Mouse (Mus musculus) midbrain, embryonic 11.5 days (tissue): Measurements from ENCODE around the gene Nup210l. TPM values are rescaled to one million over a fixed set of nuclear protein-coding genes. Genes with fewer than 3 reads are reported as not detected.

Source experiments
- ATAC-seq: fragments of 200-750 bp; cut with Nextera tagmentation; 2 replicates; pipeline ENCODE4 v1.8.0; 2017; ENCODE audit warnings: moderate TSS enrichment, moderate library complexity; ENCODE audit not compliant: low FRiP score
- DNase-seq: peaks from one replicate; pipeline ENCODE4 v3.0.0; 2015; ENCODE audit warnings: low spot score; ENCODE audit errors: missing footprints
- H3K27ac ChIP-seq: fragments of 300-500 bp; sonication (generic); 2 replicates; pipeline ENCODE4 v1.5.1; 2014; ENCODE audit warnings: low read depth, low read length
- H3K27me3 ChIP-seq: fragments of 300-500 bp; sonication (generic); 2 replicates; pipeline ENCODE4 v1.6.1; 2014; ENCODE audit warnings: mild to moderate bottlenecking, low read length, moderate library complexity, mixed read lengths; ENCODE audit not compliant: control insufficient read depth, insufficient read depth
- H3K36me3 ChIP-seq: fragments of 300-500 bp; sonication (generic); 2 replicates; pipeline ENCODE4 v1.6.1; 2014; ENCODE audit warnings: mild to moderate bottlenecking, low read length, moderate library complexity, mixed read lengths; ENCODE audit not compliant: control insufficient read depth, insufficient read depth
- H3K4me1 ChIP-seq: fragments of 300-500 bp; sonication (generic); 2 replicates; pipeline ENCODE4 v1.6.1; 2014; ENCODE audit warnings: low read length; ENCODE audit not compliant: control insufficient read depth, insufficient read depth
- H3K4me2 ChIP-seq: fragments of 300-500 bp; sonication (generic); 2 replicates; pipeline ENCODE4 v1.6.1; 2014; ENCODE audit warnings: mild to moderate bottlenecking, moderate library complexity
- H3K4me3 ChIP-seq: fragments of 300-500 bp; sonication (generic); 2 replicates; pipeline ENCODE4 v1.5.1; 2014; ENCODE audit warnings: low read depth, low read length
- H3K9ac ChIP-seq: fragments of 300-500 bp; sonication (generic); 2 replicates; pipeline ENCODE4 v1.6.1; 2014; ENCODE audit warnings: low read length
- H3K9me3 ChIP-seq: fragments of 300-500 bp; sonication (generic); 2 replicates; pipeline ENCODE4 v1.6.1; 2016; ENCODE audit warnings: low read length; ENCODE audit not compliant: control insufficient read depth
- WGBS: fragments of 180-500 bp; shearing (Covaris S2); extraction: QIAGEN DNeasy Blood & Tissue Kit; methylation state at CpG from one replicate; pipeline ENCODE4 v1.1.7; 2014; 5-methylcytosine and 5-hydroxymethylcytosine counted together
- polyA plus RNA-seq: library from polyadenylated mRNA; unstranded; fragments of >200 nt; fragmentation: Nextera tagmentation; extraction: Ambion mirVana; gene quantifications from 2 replicates; pipeline ENCODE4 v1.2.1, GENCODE M21; 2014

Gene Nup210l
- polyA plus RNA-seq, 1 experiment from 2014 or later = 0.60 TPM

- no peaks in the 10 kb centered on the region for H3K36me3 ChIP-seq
- no peak overlapping the region for H3K4me3 ChIP-seq
- DNase-seq (peak; percentile 70), ATAC-seq (no peak)
- H3K9me3 ChIP-seq = no peaks in the 10 kb centered on the region
- no peaks in the 10 kb centered on the region for H3K27me3 ChIP-seq
- peaks cover 6% of the 10 kb centered on the region for H3K4me1 ChIP-seq
- 92% methylated on average over 2 of the region's 2 CpGs for WGBS
- no peak overlapping the region for H3K4me2 ChIP-seq
- H3K9ac ChIP-seq = no peak overlapping the region
- H3K27ac ChIP-seq = no peak overlapping the region
Measured at GRCm38 (mm10) chr3:90241251-90241650, 137.3 kb downstream of the Nup210l start.

- H3K27me3 ChIP-seq = no peaks in the 10 kb centered on the region
- no peak overlapping the region for H3K4me3 ChIP-seq
- no peaks in the 10 kb centered on the region for H3K36me3 ChIP-seq
- H3K9ac ChIP-seq = no peak overlapping the region
- ATAC-seq = no peak
- no peak for DNase-seq
- H3K4me2 ChIP-seq = no peak overlapping the region
- WGBS = 82% methylated on average over 10 of the region's 10 CpGs
- peaks cover 6% of the 10 kb centered on the region for H3K4me1 ChIP-seq
- H3K27ac ChIP-seq = no peak overlapping the region
- no peaks in the 10 kb centered on the region for H3K9me3 ChIP-seq
Measured at GRCm38 (mm10) chr3:90241669-90242358, 137.9 kb downstream of the Nup210l start.

- H3K4me2 ChIP-seq = peak within 1 kb of the TSS; percentile 55
- H3K27ac ChIP-seq = no peak within 1 kb of the TSS
- DNase-seq (peak; percentile 96), ATAC-seq (peak; percentile 79)
- H3K4me3 ChIP-seq = peak within 1 kb of the TSS; percentile 25
- H3K9ac ChIP-seq = peak within 1 kb of the TSS; percentile 59
- H3K36me3 ChIP-seq = no peaks in the 10 kb centered on the region
- under 1% methylated on average over 19 of the region's 19 CpGs for WGBS
- H3K4me1 ChIP-seq = peaks cover 10% of the 10 kb centered on the region
- H3K9me3 ChIP-seq = no peaks in the 10 kb centered on the region
- H3K27me3 ChIP-seq = no peaks in the 10 kb centered on the region
Measured at GRCm38 (mm10) chr3:90242984-90243775, 139.2 kb downstream of the Nup210l start, which contains the start of gene Creb3l4. Gene Creb3l4, minus strand, starts transcription at chr3:90243512.

GRCm38 (mm10) chr3:90245406-90245805 lies 141.5 kb downstream of the Nup210l start:
- Histone ChIP-seq H3K4me2 (no peak overlapping the region), H3K9me3 (no peaks in the 10 kb centered on the region), H3K27ac (no peak overlapping the region), H3K36me3 (no peaks in the 10 kb centered on the region), H3K9ac (no peak overlapping the region), H3K27me3 (no peaks in the 10 kb centered on the region), H3K4me3 (no peak overlapping the region), H3K4me1 (peaks cover 17% of the 10 kb centered on the region)
- DNase-seq (peak; percentile 17), ATAC-seq (no peak)
- 86% methylated on average over 2 of the region's 2 CpGs for WGBS

GRCm38 (mm10) chr3:90247630-90247959 lies 143.7 kb downstream of the Nup210l start:
- DNase-seq (no peak), ATAC-seq (peak; percentile 15; the same call in 1 of the 2 replicates)
- H3K4me1 ChIP-seq = peaks cover 17% of the 10 kb centered on the region
- no peaks in the 10 kb centered on the region for H3K27me3 ChIP-seq
- H3K9ac ChIP-seq = peak overlapping the region; percentile 71
- H3K4me2 ChIP-seq = peak overlapping the region; percentile 91
- WGBS = 0% methylated on average over 3 of the region's 3 CpGs
- H3K9me3 ChIP-seq = no peaks in the 10 kb centered on the region
- peaks cover 8% of the 10 kb centered on the region for H3K36me3 ChIP-seq
- H3K4me3 ChIP-seq = peak overlapping the region; percentile 56
- H3K27ac ChIP-seq = peak overlapping the region; percentile 85

- H3K4me2 ChIP-seq = peak within 1 kb of the TSS; percentile 91
- DNase-seq (peak; percentile 97), ATAC-seq (peak; percentile 97)
- peak within 1 kb of the TSS; percentile 56 for H3K4me3 ChIP-seq
- WGBS = under 1% methylated on average over 43 of the region's 44 CpGs
- H3K27ac ChIP-seq = peak within 1 kb of the TSS; percentile 85
- peaks cover 13% of the 10 kb centered on the region for H3K4me1 ChIP-seq
- no peaks in the 10 kb centered on the region for H3K9me3 ChIP-seq
- peak within 1 kb of the TSS; percentile 71 for H3K9ac ChIP-seq
- H3K27me3 ChIP-seq = no peaks in the 10 kb centered on the region
- peaks cover 8% of the 10 kb centered on the region for H3K36me3 ChIP-seq
Measured at GRCm38 (mm10) chr3:90247960-90248745, 144.2 kb downstream of the Nup210l start, which contains the start of gene Slc39a1. Gene Slc39a1, plus strand, starts transcription at chr3:90248172.

GRCm38 (mm10) chr3:90248746-90249100 lies 144.8 kb downstream of the Nup210l start:
- H3K36me3 ChIP-seq = peaks cover 8% of the 10 kb centered on the region
- H3K4me3 ChIP-seq = peak overlapping the region; percentile 56
- peak overlapping the region; percentile 71 for H3K9ac ChIP-seq
- no peak overlapping the region; the same call in 1 of the 2 replicates for H3K27ac ChIP-seq
- peak overlapping the region; percentile 91 for H3K4me2 ChIP-seq
- no peaks in the 10 kb centered on the region for H3K9me3 ChIP-seq
- no peak for DNase-seq
- no peaks in the 10 kb centered on the region for H3K27me3 ChIP-seq
- 9% methylated on average over 10 of the region's 10 CpGs for WGBS
- peaks cover 11% of the 10 kb centered on the region for H3K4me1 ChIP-seq
- ATAC-seq = no peak

GRCm38 (mm10) chr3:90250791-90251190 lies 146.9 kb downstream of the Nup210l start:
- no peak overlapping the region for H3K4me2 ChIP-seq
- H3K4me3 ChIP-seq = no peak overlapping the region
- H3K27ac ChIP-seq = no peak overlapping the region
- H3K9me3 ChIP-seq = no peaks in the 10 kb centered on the region
- DNase-seq (peak; percentile 45), ATAC-seq (no peak)
- peaks cover 8% of the 10 kb centered on the region for H3K36me3 ChIP-seq
- H3K27me3 ChIP-seq = no peaks in the 10 kb centered on the region
- WGBS = 89% methylated on average over 6 of the region's 6 CpGs
- no peak overlapping the region for H3K9ac ChIP-seq
- H3K4me1 ChIP-seq = peaks cover 18% of the 10 kb centered on the region
